14 mouse cellular contexts compared by ENCODE assay signal in the genomic region with DNA sequence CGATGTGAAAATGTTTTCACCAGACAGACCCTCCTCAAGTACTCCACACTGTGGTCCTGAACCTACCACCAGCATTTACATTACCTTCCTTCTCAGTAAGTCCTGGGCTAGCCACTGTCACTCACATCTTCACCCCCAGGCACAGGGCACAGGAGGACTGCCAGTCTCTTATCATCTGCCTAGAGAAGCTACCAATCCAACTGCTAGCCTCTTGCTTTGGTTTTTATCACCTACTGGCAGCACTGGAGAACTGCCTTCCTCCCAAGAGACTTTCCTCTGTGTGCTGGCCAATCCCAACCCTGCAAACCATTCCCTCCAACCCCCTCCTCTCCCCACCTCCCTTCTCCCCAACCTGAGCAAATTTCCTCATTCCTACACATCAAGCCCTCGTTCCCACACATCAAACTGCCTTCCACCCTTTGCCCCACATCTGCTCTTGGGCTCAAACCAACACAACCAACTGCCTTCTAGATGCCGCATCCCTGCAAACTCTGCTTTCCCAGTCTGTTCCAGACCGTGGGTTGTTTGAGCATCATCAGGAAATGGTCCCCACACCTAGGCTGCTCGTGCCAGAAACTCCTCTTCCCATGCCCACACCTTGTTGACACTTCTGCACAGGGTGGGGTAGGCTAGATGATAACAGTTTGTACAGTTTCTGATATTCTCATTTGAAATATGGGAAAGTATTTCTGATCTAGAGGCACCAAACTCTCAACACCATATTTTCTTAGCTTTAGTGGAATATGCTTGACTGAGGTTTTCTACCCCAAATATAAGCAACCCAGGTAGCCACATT. TPM values are rescaled to one million over a fixed set of nuclear protein-coding genes. Genes with fewer than 3 reads are reported as not detected.
DNase-seq lines count a peak whose midpoint lies in the region; ATAC-seq and TF ChIP-seq lines count a peak whose summit lies in the region.
"Had no signal": no experiment of that assay in that cellular context is flagged by ENCODE, and none has a peak within 500 bp of the region (broad histone marks: within the 10 kb centered on the region; RNA-seq: fewer than 3 reads in every experiment).

No protein-coding gene starts in this region.

- H3K27ac ChIP-seq in heart, embryonic 12.5 days (ENCODE audit: poor library complexity, severe bottlenecking): no peak overlapping the region
- H3K27ac ChIP-seq in MEL (ENCODE audit: control insufficient read depth, low read depth, low read length): no peak overlapping the region
- peak overlapping the region; percentile 97 for H3K27ac ChIP-seq in liver, embryonic 16.5 days (ENCODE audit: low read length)
- H3K27ac ChIP-seq: limb, embryonic 10.5 days; macrophage had no signal

- no peaks in the 10 kb centered on the region for H3K36me3 ChIP-seq in heart, embryonic 12.5 days
- peaks cover 0 to 34% of the 10 kb centered on the region in 2 experiments; a peak in 2 of 4 replicates for H3K36me3 ChIP-seq in MEL (ENCODE audit: control insufficient read depth in 1 of 2, insufficient read depth in 2 of 2, low read length in 2 of 2)
- peaks cover 62% of the 10 kb centered on the region for H3K36me3 ChIP-seq in erythroblast, embryonic 14.5 days (ENCODE audit: control insufficient read depth)
- H3K36me3 ChIP-seq in liver, embryonic 16.5 days (ENCODE audit: control insufficient read depth, insufficient read depth): no peaks in the 10 kb centered on the region
- H3K36me3 ChIP-seq: limb, embryonic 10.5 days had no signal

- no peak for TF ChIP-seq POLR2A in MEL (IDR thresholded peaks at IDR 0.05; ENCODE audit: control insufficient read depth in 1 of 2, insufficient read depth in 1 of 2, low read depth in 1 of 2, low read length in 2 of 2, poor library complexity in 1 of 2)

- ATAC-seq in heart, embryonic 12.5 days (ENCODE audit: insufficient number of reproducible peaks, low FRiP score): peak; percentile 51
- ATAC-seq in liver, embryonic 16.5 days (ENCODE audit: low read depth): peak; percentile 84
- no peak for ATAC-seq in monocyte, adult 5-6 weeks (replicated peaks; ENCODE audit: insufficient number of reproducible peaks, low FRiP score, low TSS enrichment, poor library complexity, severe bottlenecking)

- peaks cover 34% of the 10 kb centered on the region for H3K79me2 ChIP-seq in MEL (ENCODE audit: control insufficient read depth, insufficient read depth, low read length, poor library complexity)

- no peaks in the 10 kb centered on the region for H3K9me3 ChIP-seq in heart, embryonic 12.5 days (replicated peaks)
- H3K9me3 ChIP-seq in MEL (replicated peaks; ENCODE audit: insufficient read depth, low read length): no peaks in the 10 kb centered on the region
- peaks cover 15% of the 10 kb centered on the region for H3K9me3 ChIP-seq in erythroblast, embryonic 14.5 days (ENCODE audit: control insufficient read depth, low read length)
- H3K9me3 ChIP-seq in liver, embryonic 16.5 days (replicated peaks; ENCODE audit: control insufficient read depth, low read length): no peaks in the 10 kb centered on the region
- H3K9me3 ChIP-seq: G1E; limb, embryonic 10.5 days had no signal

- no peak overlapping the region for H3K4me3 ChIP-seq in heart, embryonic 12.5 days
- H3K4me3 ChIP-seq in MEL (ENCODE audit: control insufficient read depth in 1 of 2, insufficient read depth in 1 of 2, low read depth in 2 of 2, low read length in 2 of 2): no peak overlapping the region
- peak overlapping the region; percentile 59 for H3K4me3 ChIP-seq in erythroblast, embryonic 14.5 days (replicated peaks)
- peak overlapping the region; percentile 48 for H3K4me3 ChIP-seq in liver, embryonic 16.5 days (ENCODE audit: low read depth, low read length)
- H3K4me3 ChIP-seq: limb, embryonic 10.5 days had no signal

- H3K27me3 ChIP-seq in heart, embryonic 12.5 days (replicated peaks): no peaks in the 10 kb centered on the region
- H3K27me3 ChIP-seq in MEL (ENCODE audit: control insufficient read depth in 1 of 2, insufficient read depth in 2 of 2, low read length in 2 of 2): no peaks in the 10 kb centered on the region
- no peaks in the 10 kb centered on the region for H3K27me3 ChIP-seq in erythroblast, embryonic 14.5 days (ENCODE audit: control insufficient read depth)
- H3K27me3 ChIP-seq in liver, embryonic 16.5 days (ENCODE audit: control insufficient read depth, insufficient read depth, low read depth, low read length): no peaks in the 10 kb centered on the region

- peak; percentile 28 to 48; a peak in 2 of 4 replicates for TF ChIP-seq EP300 in MEL (IDR thresholded peaks at IDR 0.05; ENCODE audit: low read depth in 1 of 2, low read length in 2 of 2)

- no peak for TF ChIP-seq RAD21 in MEL (IDR thresholded peaks at IDR 0.05; ENCODE audit: low read depth, low read length)

- no peak overlapping the region for H3K9ac ChIP-seq in heart, embryonic 12.5 days
- no peak overlapping the region for H3K9ac ChIP-seq in MEL (ENCODE audit: control insufficient read depth, low read depth, low read length, poor library complexity, severe bottlenecking)
- peak overlapping the region; percentile 65 for H3K9ac ChIP-seq in liver, embryonic 16.5 days (ENCODE audit: low read depth, low read length)

- peak in 1 of 3 experiments; percentile 8; a peak in 1 of 6 replicates for TF ChIP-seq CTCF in MEL (IDR thresholded peaks at IDR 0.05 in 2 of 3, conservative IDR thresholded peaks at IDR 0.05 in 1 of 3; ENCODE audit: control insufficient read depth in 1 of 3, insufficient read depth in 1 of 3, low read depth in 2 of 3, low read length in 3 of 3, poor library complexity in 1 of 3, severe bottlenecking in 1 of 3)

- WGBS in heart, embryonic 12.5 days: 53% methylated on average over 5 of the region's 5 CpGs
- WGBS in liver, embryonic 16.5 days (ENCODE audit: insufficient replicate concordance): 37% methylated on average over 5 of the region's 5 CpGs

- no peak for DNase-seq in heart, adult 8-10 months (ENCODE audit: low spot score)
- DNase-seq in MEL (ENCODE audit: low read depth, low spot score): peak; percentile 53
- DNase-seq in gastrocnemius, adult 18-20 months (ENCODE audit: low spot score): no peak
- DNase-seq in testis, postnatal 14 days (ENCODE audit: low spot score): no peak
- DNase-seq: B cell, adult 2 months; kidney, adult 18-20 months; right cerebral cortex, postnatal 4 days had no signal

- no peak overlapping the region for H3K4me2 ChIP-seq in heart, embryonic 12.5 days
- H3K4me2 ChIP-seq in liver, embryonic 16.5 days (ENCODE audit: low read depth, low read length): peak overlapping the region; percentile 61

- peaks cover 75% of the 10 kb centered on the region for H3K4me1 ChIP-seq in heart, embryonic 12.5 days (replicated peaks)
- peaks cover 33 to 41% of the 10 kb centered on the region in 2 experiments for H3K4me1 ChIP-seq in MEL (ENCODE audit: control insufficient read depth in 1 of 2, insufficient read depth in 2 of 2, low read length in 2 of 2)
- H3K4me1 ChIP-seq in erythroblast, embryonic 14.5 days (ENCODE audit: control insufficient read depth): peaks cover 92% of the 10 kb centered on the region
- peaks cover 84% of the 10 kb centered on the region for H3K4me1 ChIP-seq in liver, embryonic 16.5 days (ENCODE audit: control insufficient read depth, low read depth, low read length)

TF ChIP-seq in MEL, 35 proteins besides CTCF, POLR2A, EP300 and RAD21:
- TF ChIP-seq JUND (IDR thresholded peaks at IDR 0.05; ENCODE audit: low read depth, low read length) (no peak), ETS1 (IDR thresholded peaks at IDR 0.05; ENCODE audit: low read depth, low read length) (0 out of 2 replicates have a peak, but pooled peaks have one; percentile 20), SIN3A (IDR thresholded peaks at IDR 0.05; ENCODE audit: low read length) (no peak), HCFC1 (IDR thresholded peaks at IDR 0.05; ENCODE audit: low read depth, low read length) (no peak), MAX (IDR thresholded peaks at IDR 0.05; ENCODE audit: low read length) (no peak), MEF2A (IDR thresholded peaks at IDR 0.05; ENCODE audit: extremely low read depth, insufficient replicate concordance, low read depth, low read length, poor library complexity, severe bottlenecking) (no peak), NRF1 (IDR thresholded peaks at IDR 0.05; ENCODE audit: insufficient read depth, low read depth, low read length, poor library complexity, severe bottlenecking) (no peak), POLR2AphosphoS2 (IDR thresholded peaks at IDR 0.05; ENCODE audit: low read length) (no peak), ELF1 (IDR thresholded peaks at IDR 0.05; ENCODE audit: low read depth, low read length) (no peak), CHD1 (IDR thresholded peaks at IDR 0.05; ENCODE audit: low read depth, low read length) (no peak), TCF12 (IDR thresholded peaks at IDR 0.05; ENCODE audit: low read depth, low read length) (peak; percentile 44; the same call in 1 of the 2 replicates), MYC (IDR thresholded peaks at IDR 0.05; ENCODE audit: low read depth, low read length) (no peak), ZNF384 (IDR thresholded peaks at IDR 0.05; ENCODE audit: low read depth, low read length) (no peak), SMC3 (IDR thresholded peaks at IDR 0.05; ENCODE audit: low read depth, low read length) (no peak), KAT2A (conservative IDR thresholded peaks at IDR 0.05; ENCODE audit: low read depth, low read length) (no peak), TAL1 (IDR thresholded peaks at IDR 0.05; ENCODE audit: low read length) (peak; percentile 30; the same call in 1 of the 2 replicates), USF1 (IDR thresholded peaks at IDR 0.05; ENCODE audit: low read depth, low read length) (no peak), MAZ (IDR thresholded peaks at IDR 0.05; ENCODE audit: low read depth, low read length) (peak; percentile 20; the same call in 1 of the 2 replicates), ZC3H11A (IDR thresholded peaks at IDR 0.05; ENCODE audit: low read depth, low read length) (no peak), RCOR1 (IDR thresholded peaks at IDR 0.05; ENCODE audit: low read depth, low read length) (peak; percentile 37; the same call in 1 of the 2 replicates)

RNA-seq across cellular contexts. Expression of gene Pacsin2, which starts 40.6 kb away (rescaled TPM):
- 70.8 and 72.0 TPM in 2 replicates for polyA plus RNA-seq in heart, embryonic 12.5 days (2016; fragmentation: Nextera tagmentation; extraction: Ambion mirVana)
- 100 to 1,000 TPM; 209 to 267 (median 247) TPM for total RNA-seq in heart, adult 8-10 months (2022)
- 58.7 and 64.7 TPM in 2 replicates for total RNA-seq in MEL (2012; rRNA removed)
- 100 to 1,000 TPM; 103 to 425 TPM for polyA plus RNA-seq in MEL (2012; ENCODE audit: insufficient read depth in 1 of 2, insufficient read length in 2 of 2, low read depth in 1 of 2, low replicate concordance in 2 of 2, missing spikeins in 1 of 2)
- 8.8 and 13.2 TPM in 2 replicates for polyA plus RNA-seq in erythroblast, embryonic 14.5 days (2012)
- polyA plus RNA-seq in liver, embryonic 16.5 days (2015; fragmentation: Nextera tagmentation; extraction: Ambion mirVana): 45.6 and 47.9 TPM in 2 replicates
- total RNA-seq in gastrocnemius, adult 18-20 months (2021): 10 to 100 TPM; 49.4 to 75.6 TPM
- total RNA-seq in monocyte, adult 5-6 weeks (2017): 92.8 to 153 TPM (median 103 TPM) in 3 replicates

Comparison
In these comparisons a context has a peak if more than half of its experiments do, and no peak if none do; other contexts are left out.
1. H3K4me3 ChIP-seq: peak in erythroblast, embryonic 14.5 days (single experiment) and liver, embryonic 16.5 days (single experiment); none in heart, embryonic 12.5 days (single experiment) and MEL (0 of 2).